Mouse (Mus musculus): ENCODE measurements around the gene Ralgps2. TPM values are rescaled to one million over a fixed set of nuclear protein-coding genes. Genes with fewer than 3 reads are reported as not detected.
A peak's percentile ranks its signal among the peaks of the same experiment; 100 is the strongest.

Ralgps2 gene
- polyA plus RNA-seq, 1 experiment from 2014 or later: 86.5 TPM

DNA sequence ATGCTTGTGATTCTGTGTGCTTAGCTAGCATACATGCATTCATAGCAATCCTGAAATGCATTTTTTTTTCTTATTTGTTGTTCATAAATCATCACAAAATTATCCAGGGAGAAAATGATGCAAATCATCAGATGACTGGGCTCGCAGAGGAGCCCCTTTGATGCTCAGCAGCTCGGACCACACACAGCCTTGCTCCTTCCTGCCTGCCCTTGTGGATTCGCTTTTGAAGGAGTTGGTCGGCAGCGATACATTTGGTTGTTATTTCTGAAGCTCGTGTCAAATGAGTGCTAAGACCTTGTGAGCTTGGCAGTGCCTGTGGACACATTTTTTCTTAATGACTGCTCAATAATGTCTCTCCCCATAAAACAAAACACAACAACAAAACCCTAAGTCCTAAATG lies 31.2 kb upstream of the Ralgps2 start:
- no peaks in the 10 kb centered on the region for H3K27me3 ChIP-seq (ENCODE audit: poor library complexity, severe bottlenecking)
- no peak for DNase-seq (ENCODE audit: extremely low spot score, low spot score)
- no peak overlapping the region for H3K27ac ChIP-seq
- H3K4me3 ChIP-seq: no peak overlapping the region
- H3K4me1 ChIP-seq: no peaks in the 10 kb centered on the region
- no peaks in the 10 kb centered on the region for H3K36me3 ChIP-seq (replicated peaks)
- peaks cover 4% of the 10 kb centered on the region; the same call in 1 of the 2 replicates for H3K9me3 ChIP-seq
- 82% methylated on average over 6 of the region's 6 CpGs for WGBS

DNA sequence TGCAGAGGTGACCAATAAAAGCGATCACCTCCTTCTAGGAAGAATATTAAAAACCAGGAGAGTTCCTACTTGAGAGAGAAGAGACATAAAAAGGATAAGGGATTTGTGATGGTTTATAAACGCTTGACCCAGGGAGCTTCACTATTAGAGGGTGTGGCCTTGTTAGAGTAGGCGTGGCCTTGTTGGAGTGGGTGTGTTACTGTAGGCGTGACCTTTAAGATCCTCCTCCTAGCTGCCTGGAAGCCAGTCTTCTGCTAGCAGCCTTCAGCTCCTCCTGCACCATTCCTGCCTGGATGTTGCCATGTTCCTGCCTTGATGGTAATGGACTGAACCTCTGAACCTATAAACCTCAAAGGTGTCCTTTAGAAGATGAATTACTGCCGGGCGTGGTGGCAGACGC lies 28.7 kb upstream of the Ralgps2 start:
- WGBS: 82% methylated on average over 7 of the region's 7 CpGs
- H3K27ac ChIP-seq: no peak overlapping the region
- peaks cover 4% of the 10 kb centered on the region; the same call in 1 of the 2 replicates for H3K9me3 ChIP-seq
- H3K27me3 ChIP-seq (ENCODE audit: poor library complexity, severe bottlenecking): no peaks in the 10 kb centered on the region
- H3K4me1 ChIP-seq: peaks cover 12% of the 10 kb centered on the region
- no peak overlapping the region for H3K4me3 ChIP-seq
- DNase-seq (ENCODE audit: extremely low spot score, low spot score): no peak
- no peaks in the 10 kb centered on the region for H3K36me3 ChIP-seq (replicated peaks)

DNA sequence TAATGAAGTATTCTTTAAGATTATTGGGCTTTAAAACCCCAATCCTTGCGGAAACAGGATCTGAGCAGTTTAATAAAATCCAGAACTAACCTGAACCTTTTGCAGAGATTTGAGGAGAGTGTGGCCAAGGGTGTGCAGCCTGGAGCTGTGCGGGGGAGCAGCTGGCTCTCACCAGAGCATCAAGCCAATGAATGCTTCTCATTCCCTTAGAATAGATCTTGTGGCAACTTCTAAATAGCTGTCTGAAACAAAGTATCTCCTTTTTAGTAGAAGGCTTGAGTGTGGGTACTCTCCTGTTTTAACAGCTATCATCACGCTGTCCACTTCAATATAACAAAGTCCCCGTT lies 25.1 kb upstream of the Ralgps2 start:
- peaks cover 18% of the 10 kb centered on the region for H3K4me1 ChIP-seq
- H3K27ac ChIP-seq: no peak overlapping the region
- no peaks in the 10 kb centered on the region for H3K36me3 ChIP-seq (replicated peaks)
- 80% methylated on average over 4 of the region's 4 CpGs for WGBS
- no peaks in the 10 kb centered on the region for H3K27me3 ChIP-seq (ENCODE audit: poor library complexity, severe bottlenecking)
- DNase-seq (ENCODE audit: extremely low spot score, low spot score): no peak
- no peaks in the 10 kb centered on the region for H3K9me3 ChIP-seq
- H3K4me3 ChIP-seq: no peak overlapping the region

DNA sequence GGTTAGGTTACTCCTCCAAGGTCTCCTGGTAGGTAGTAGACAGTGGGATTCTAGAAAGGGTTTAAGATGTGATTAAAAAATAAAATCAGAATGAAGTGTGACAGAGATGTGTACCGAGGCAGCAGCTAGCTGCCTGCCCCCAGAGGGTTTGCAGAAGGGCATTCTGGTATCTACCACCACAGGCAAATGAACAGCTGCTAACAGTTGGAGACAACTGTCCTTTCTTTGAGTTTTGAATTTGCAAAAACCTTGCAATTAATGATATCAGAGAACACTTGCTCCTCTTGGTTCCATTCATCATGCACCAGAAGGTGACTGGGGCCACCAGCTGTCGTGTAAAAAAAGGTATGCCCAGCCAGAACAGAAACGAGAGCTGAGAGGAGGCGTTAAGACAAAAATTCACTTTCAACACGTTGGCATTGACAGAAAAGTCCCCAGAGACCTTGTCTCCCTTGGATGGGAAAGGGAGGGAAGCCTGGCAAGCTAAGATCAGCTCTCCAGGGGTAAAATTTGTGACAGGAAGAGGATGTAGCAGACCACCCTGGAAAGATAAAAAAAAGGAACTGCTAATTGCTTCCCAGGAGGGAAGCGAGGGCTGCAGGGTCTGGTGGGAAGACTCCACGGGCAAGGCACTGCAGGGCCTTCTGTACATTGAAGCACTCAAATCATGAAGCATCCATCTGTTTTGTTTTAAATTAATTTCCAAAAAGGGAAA lies 24.6 kb upstream of the Ralgps2 start:
- Histone ChIP-seq H3K27me3 (ENCODE audit: poor library complexity, severe bottlenecking) (no peaks in the 10 kb centered on the region), H3K4me1 (peaks cover 18% of the 10 kb centered on the region), H3K36me3 (replicated peaks) (no peaks in the 10 kb centered on the region), H3K9me3 (no peaks in the 10 kb centered on the region), H3K4me3 (no peak overlapping the region), H3K27ac (no peak overlapping the region; the same call in 1 of the 2 replicates)
- WGBS: 61% methylated on average over 7 of the region's 7 CpGs
- no peak for DNase-seq (ENCODE audit: extremely low spot score, low spot score)

DNA sequence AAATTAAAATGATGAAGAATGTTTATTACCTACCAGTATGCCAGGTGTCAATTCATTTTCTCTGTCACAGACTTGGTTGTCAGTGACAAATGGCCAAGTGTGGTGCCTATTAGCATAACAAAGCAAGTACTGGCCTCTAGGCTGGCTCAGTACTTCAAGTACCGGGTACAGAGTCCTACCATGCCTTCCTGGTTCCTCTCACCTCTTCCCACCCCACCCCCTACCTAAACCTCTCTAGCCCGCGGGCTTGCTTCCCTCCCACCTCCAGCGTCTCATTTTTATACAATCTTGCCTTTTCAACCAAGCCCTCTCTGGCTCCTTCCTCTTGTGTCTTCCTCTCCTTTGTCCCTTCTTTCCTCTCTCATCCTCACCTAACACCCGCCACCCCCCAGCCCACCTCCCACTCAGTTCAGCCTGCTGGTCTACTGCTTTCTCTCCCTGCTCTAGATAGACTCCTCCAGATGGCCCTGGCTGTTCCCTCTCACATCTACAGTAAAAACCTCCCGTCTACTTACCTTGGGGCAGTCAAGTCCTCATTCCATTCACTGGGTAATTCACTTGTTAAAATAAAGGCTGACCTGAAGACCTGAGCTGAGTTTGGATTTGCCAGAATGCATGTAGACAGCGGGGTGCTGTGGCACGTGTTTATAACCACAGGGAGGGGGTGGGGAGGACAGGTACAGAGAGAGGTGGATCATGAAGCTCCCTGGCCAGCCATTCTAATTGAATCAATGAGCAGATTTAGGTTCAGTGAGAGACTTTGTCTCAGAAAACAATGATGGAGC lies 22.2 kb upstream of the Ralgps2 start:
- WGBS: 52% methylated on average over 8 of the region's 8 CpGs
- Histone ChIP-seq H3K27ac (no peak overlapping the region), H3K4me3 (no peak overlapping the region), H3K27me3 (ENCODE audit: poor library complexity, severe bottlenecking) (no peaks in the 10 kb centered on the region), H3K36me3 (replicated peaks) (no peaks in the 10 kb centered on the region), H3K4me1 (peaks cover 20% of the 10 kb centered on the region), H3K9me3 (no peaks in the 10 kb centered on the region)
- DNase-seq (ENCODE audit: extremely low spot score, low spot score): no peak

DNA sequence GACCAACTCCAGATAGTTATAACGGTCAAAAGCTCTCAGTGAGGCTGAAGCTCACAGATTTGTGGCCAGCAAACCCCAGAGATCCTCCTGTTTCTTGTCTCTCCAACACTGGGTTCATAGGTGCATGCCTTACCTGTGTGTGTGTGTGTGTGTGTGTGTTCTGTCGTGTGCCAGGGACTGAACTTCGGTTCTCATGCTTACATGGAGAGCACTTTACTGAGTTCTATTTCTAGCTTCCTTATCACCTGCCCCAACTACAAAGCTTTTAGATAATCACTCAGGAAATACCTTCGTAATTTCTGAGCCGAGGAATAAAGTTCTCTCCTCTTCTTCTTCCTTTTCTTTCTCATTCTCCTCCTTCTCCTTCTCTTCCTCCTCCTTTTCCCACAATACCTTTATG lies 19.6 kb upstream of the Ralgps2 start:
- no peak overlapping the region for H3K4me3 ChIP-seq
- H3K4me1 ChIP-seq: peaks cover 18% of the 10 kb centered on the region
- H3K36me3 ChIP-seq (replicated peaks): no peaks in the 10 kb centered on the region
- no peak overlapping the region for H3K27ac ChIP-seq
- no peaks in the 10 kb centered on the region for H3K27me3 ChIP-seq (ENCODE audit: poor library complexity, severe bottlenecking)
- DNase-seq (ENCODE audit: extremely low spot score, low spot score): no peak
- 81% methylated on average over 5 of the region's 5 CpGs for WGBS
- H3K9me3 ChIP-seq: no peaks in the 10 kb centered on the region

DNA sequence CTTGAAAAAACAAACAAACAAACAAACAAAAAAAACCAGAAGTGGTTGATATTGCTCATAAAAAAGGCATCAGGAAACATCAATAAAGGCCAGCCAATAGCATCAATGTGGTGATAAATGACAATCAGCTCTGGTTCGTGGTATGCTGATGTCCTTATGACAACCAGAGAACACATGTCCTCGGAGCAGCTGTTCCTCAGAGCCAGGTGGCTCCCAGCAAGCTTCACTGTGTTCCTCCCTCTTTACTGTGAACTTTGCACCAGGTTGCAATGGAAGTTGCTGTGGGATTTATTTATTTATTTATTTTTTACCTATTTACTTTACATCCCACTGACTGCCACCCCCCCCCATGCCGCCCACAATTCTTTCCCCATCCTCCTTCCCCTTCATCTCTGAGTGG lies 17.9 kb upstream of the Ralgps2 start:
- no peak for DNase-seq (ENCODE audit: extremely low spot score, low spot score)
- no peak overlapping the region for H3K4me3 ChIP-seq
- WGBS: 93% methylated on average over 3 of the region's 3 CpGs
- peaks cover 13% of the 10 kb centered on the region for H3K4me1 ChIP-seq
- no peaks in the 10 kb centered on the region for H3K27me3 ChIP-seq (ENCODE audit: poor library complexity, severe bottlenecking)
- no peaks in the 10 kb centered on the region for H3K36me3 ChIP-seq (replicated peaks)
- no peaks in the 10 kb centered on the region for H3K9me3 ChIP-seq
- no peak overlapping the region for H3K27ac ChIP-seq

DNA sequence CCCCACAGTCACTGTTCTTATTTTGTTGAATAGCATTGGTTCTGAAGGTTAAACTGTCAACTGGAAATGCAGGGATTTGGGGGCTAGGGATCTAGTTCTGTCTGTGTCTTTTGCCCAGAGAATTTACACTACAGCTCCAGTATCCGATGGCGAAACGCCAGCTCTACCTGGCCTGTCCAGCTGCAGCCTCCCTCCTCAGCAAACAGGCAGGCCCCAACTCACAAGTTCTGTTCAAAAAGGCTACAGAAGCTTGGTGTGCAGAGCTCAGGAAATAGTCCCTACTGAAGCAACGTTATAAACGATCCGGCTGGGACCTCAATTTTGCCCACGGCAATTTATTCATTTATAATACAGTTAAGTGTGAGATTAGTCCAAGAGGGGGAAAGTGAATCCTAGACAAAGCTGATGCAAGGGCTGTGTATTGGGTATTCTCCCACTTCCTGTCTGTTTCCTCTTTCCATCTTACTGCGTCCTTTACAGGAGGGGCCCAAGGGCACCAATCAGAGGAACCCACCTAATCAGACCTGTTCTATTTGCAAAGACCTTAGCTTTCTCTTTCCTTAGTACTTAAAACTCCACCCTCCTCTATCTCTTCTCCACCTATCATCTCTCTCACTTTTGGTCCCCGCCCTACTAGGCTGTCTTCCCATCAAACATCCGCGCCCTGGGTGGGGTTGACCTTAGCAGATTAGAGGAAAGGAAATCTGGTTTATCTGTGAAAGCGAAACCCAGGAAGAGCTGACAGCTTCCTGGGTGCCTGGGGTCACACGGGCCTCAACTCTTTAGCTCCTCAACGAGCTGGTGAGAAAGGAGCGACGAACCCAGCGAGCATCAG lies 16.7 kb upstream of the Ralgps2 start:
- Histone ChIP-seq H3K27ac (no peak overlapping the region), H3K27me3 (ENCODE audit: poor library complexity, severe bottlenecking) (no peaks in the 10 kb centered on the region), H3K4me3 (no peak overlapping the region), H3K4me1 (peaks cover 7% of the 10 kb centered on the region), H3K9me3 (no peaks in the 10 kb centered on the region), H3K36me3 (replicated peaks) (no peaks in the 10 kb centered on the region)
- WGBS: 63% methylated on average over 17 of the region's 17 CpGs
- DNase-seq (ENCODE audit: extremely low spot score, low spot score): no peak

DNA sequence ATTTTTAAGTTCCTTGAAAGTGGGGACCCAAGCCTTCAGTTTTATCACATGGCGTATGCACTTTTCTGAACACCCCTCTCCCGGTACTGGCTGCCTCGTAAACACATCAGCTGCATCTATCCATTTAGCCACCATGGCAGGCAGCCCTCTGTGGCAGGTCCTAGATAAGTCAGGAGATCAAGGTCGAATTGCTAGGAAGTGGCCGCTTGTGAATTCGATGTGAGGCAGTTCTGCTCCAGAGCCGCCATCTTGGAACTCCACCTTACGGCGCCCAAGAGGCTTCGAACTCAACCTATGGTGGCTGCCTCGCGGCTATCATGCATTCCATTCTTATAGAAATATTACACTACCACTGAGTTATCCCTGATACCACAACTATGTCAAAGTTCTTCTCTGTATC lies 14.8 kb upstream of the Ralgps2 start:
- no peak for DNase-seq (ENCODE audit: extremely low spot score, low spot score)
- Histone ChIP-seq H3K9me3 (no peaks in the 10 kb centered on the region), H3K27ac (no peak overlapping the region), H3K36me3 (replicated peaks) (no peaks in the 10 kb centered on the region), H3K27me3 (ENCODE audit: poor library complexity, severe bottlenecking) (no peaks in the 10 kb centered on the region), H3K4me1 (peaks cover 7% of the 10 kb centered on the region), H3K4me3 (no peak overlapping the region)
- 95% methylated on average over 12 of the region's 12 CpGs for WGBS

DNA sequence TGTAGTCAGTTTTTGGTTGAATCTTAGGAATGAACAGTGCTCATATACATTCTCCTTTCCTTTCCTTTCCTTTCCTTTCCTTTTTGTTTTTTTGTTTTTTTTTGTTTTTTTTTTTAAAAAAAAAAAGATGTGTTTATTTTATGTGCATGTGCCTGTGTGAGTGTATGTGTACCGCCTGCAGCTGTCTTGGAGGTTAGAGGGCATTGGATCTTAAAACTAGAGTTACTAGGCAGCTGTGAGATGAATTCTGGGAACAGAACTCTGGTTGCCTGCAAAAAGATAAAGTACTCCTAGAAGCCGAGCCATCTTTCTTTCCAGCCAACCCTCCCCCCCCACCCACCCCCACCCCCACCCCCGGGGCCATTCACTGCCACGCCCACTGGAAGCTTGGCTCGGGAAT lies 10.9 kb upstream of the Ralgps2 start:
- Histone ChIP-seq H3K4me3 (no peak overlapping the region), H3K27ac (no peak overlapping the region)

DNA sequence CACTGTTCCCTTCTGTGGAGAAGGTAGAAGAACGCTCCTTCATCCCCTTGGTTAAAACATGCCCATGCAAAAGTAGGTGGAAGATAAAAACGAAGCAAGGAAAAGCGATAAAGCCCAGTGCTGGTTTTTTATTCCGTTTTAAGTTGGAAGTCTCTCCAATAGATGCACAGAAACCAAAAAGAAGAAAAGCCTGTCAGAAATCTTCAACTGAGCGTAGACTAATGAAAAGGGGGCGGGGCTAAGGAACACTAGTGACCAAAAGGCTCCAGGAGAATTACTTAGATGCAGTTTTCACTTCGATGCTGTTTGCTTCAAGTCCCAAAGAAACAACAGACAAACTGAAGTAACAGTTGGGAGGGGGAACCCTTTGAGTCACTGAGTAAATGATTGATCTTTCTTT lies 1.2 kb upstream of the Ralgps2 start:
- DNase-seq (ENCODE audit: extremely low spot score, low spot score): no peak

More for the DNA sequence above, 10.9 kb upstream of the Ralgps2 start:
- H3K9me3 ChIP-seq: peaks cover 7% of the 10 kb centered on the region; the same call in 1 of the 2 replicates
- 64% methylated on average over 5 of the region's 5 CpGs for WGBS
- no peaks in the 10 kb centered on the region for H3K4me1 ChIP-seq
- H3K27me3 ChIP-seq (ENCODE audit: poor library complexity, severe bottlenecking): no peaks in the 10 kb centered on the region
- no peak for DNase-seq (ENCODE audit: extremely low spot score, low spot score)
- H3K36me3 ChIP-seq (replicated peaks): no peaks in the 10 kb centered on the region

DNA sequence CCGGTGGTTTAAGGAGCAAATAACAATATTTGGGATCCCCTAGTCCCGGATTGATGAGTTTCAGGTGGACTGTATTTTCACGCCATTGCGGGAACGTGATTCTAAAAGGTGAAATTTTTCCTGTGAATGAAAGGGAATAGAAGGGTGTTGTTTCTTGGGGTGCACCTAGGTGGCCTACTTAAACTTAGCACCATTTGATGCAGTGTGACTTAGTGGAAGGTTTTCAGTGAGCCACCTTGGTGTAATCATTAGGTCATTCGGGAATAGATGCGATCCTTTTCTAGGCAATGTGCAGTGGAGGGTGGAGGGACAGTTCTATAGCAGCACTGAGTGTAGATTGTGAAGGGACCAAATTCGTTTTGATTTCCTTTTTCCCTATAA lies 706 bp upstream of the Ralgps2 start:
- WGBS: 3% methylated on average over 8 of the region's 8 CpGs
- H3K4me3 ChIP-seq: peak overlapping the region; percentile 93
- peaks cover 4% of the 10 kb centered on the region for H3K27me3 ChIP-seq (ENCODE audit: poor library complexity, severe bottlenecking)
- peak overlapping the region; percentile 99 for H3K27ac ChIP-seq
- no peak for DNase-seq (ENCODE audit: extremely low spot score, low spot score)
- no peaks in the 10 kb centered on the region for H3K9me3 ChIP-seq
- H3K4me1 ChIP-seq: peaks cover 30% of the 10 kb centered on the region
- peaks cover 1% of the 10 kb centered on the region; the same call in 1 of the 2 replicates for H3K36me3 ChIP-seq (replicated peaks)

More for the DNA sequence above, 1.2 kb upstream of the Ralgps2 start:
- no peaks in the 10 kb centered on the region for H3K9me3 ChIP-seq
- H3K4me3 ChIP-seq: peak overlapping the region; percentile 93
- H3K27me3 ChIP-seq (ENCODE audit: poor library complexity, severe bottlenecking): peaks cover 4% of the 10 kb centered on the region
- H3K4me1 ChIP-seq: peaks cover 30% of the 10 kb centered on the region
- WGBS: 51% methylated on average over 7 of the region's 7 CpGs
- H3K27ac ChIP-seq: no peak overlapping the region
- H3K36me3 ChIP-seq (replicated peaks): no peaks in the 10 kb centered on the region

Measured in forebrain, embryonic 10.5 days (tissue).